Mouse (Mus musculus) urinary bladder, postnatal 25 days (tissue): ENCODE measurements around the gene Olfr291.

Source experiments
- DNase-seq: peaks from one replicate; pipeline ENCODE4 v3.0.0; 2022; ENCODE audit warnings: low spot score

The Olfr291 gene

GRCm38 (mm10) chr7:84853253-84853652 is at the start of gene Olfr291:
Gene Olfr291 (plus strand): TSS chr7:84853553.
- no peak for DNase-seq

- DNase-seq, result no peak
Measured at GRCm38 (mm10) chr7:84805224-84805623, 48.1 kb upstream of the Olfr291 start.

- DNase-seq, result no peak
Measured at GRCm38 (mm10) chr7:84806159-84806558, 47.2 kb upstream of the Olfr291 start.

GRCm38 (mm10) chr7:84884530-84884929 is 31.2 kb downstream of the Olfr291 start:
- no peak for DNase-seq
